Mouse (Mus musculus): ENCODE data around the gene Tmbim1. TPM values are rescaled to one million over a fixed set of nuclear protein-coding genes. Genes with fewer than 3 reads are reported as not detected.

Tmbim1 gene
- polyA plus RNA-seq, 1 experiment from 2014 or later, result 7.5 TPM

DNA sequence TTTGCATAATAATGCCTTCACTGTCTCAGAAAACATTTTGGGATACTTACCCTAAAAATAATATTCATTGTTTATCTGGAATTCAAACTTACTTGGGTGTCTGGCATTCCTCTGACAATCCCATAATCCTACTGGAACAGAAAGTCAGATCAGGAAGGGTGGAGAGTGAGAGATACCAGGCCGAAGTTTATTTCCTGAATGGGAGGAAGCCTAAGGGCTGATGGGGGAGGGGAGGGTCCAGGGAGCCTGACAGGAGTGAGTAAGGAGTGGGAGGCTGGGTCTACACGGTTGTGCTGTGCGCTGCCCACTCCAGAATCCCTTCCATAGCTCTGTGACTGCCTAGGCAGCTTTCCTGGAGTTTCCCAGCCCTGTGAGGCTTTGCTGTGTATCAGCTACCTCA, 4.3 kb upstream of the Tmbim1 start:
- no peak overlapping the region for H3K4me2 ChIP-seq (ENCODE audit: low read depth, low read length)
- no peaks in the 10 kb centered on the region for H3K9me3 ChIP-seq (ENCODE audit: control insufficient read depth, low read length)
- H3K27me3 ChIP-seq (ENCODE audit: control insufficient read depth, insufficient read depth, low read length), result no peaks in the 10 kb centered on the region
- H3K36me3 ChIP-seq (ENCODE audit: control insufficient read depth, insufficient read depth, low read length), result no peaks in the 10 kb centered on the region
- no peak for ATAC-seq (ENCODE audit: low read depth)
- 55% methylated on average over 3 of the region's 3 CpGs for WGBS
- H3K4me1 ChIP-seq (ENCODE audit: control insufficient read depth, insufficient read depth, low read length), result no peaks in the 10 kb centered on the region
- H3K9ac ChIP-seq (replicated peaks; ENCODE audit: low read depth, low read length), result no peak overlapping the region
- H3K4me3 ChIP-seq (ENCODE audit: low read depth, low read length), result no peak overlapping the region
- H3K27ac ChIP-seq (ENCODE audit: low read depth, low read length), result no peak overlapping the region

DNA sequence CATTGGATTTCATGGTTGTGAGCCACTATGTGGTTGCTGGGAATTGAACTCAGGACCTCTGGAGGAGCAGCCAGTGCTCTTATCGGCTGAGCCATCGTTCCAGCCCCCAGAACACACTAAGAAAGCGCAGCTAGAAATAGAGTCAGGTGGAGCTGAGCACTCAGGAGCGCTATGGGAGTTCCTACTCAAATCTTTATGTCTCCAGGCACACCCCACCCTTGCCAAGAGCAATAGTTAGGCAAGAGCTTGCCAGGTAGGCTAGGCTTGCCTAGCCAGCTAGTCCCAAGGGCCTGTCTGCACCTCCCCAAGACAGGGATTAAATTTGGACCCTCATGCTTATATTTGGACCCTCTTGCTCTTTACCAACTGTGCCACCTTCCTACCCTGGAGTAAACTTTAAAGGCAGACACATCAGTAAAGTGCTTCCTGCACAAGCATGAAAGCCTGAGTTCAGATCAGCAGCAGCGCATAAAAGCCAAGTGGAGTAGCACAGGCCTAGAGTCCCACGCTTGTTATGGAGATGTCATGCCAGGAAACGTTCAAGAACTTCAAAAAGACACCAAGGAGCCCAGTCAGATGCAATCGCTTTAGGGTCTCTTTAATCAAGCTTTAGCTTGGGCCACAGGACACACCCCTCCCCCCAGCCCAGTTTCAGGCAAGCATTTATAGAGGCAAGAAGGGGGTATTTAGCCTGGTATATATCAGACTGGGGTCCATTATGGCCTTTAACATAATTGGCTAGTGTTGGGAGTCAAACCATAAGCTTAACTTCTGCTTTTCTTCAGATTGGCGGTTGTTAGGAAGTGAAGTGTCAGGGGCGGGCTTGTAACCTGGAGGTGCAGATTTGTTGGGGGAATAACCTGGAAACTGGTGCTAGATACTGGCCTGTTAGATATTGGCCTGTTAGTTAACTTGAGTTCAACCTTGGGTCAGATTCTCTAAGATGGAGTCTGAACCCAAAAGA, 2.9 kb upstream of the Tmbim1 start:
- WGBS, result 57% methylated on average over 10 of the region's 10 CpGs
- ATAC-seq (ENCODE audit: low read depth), result no peak
- no peak overlapping the region for H3K9ac ChIP-seq (replicated peaks; ENCODE audit: low read depth, low read length)

DNA sequence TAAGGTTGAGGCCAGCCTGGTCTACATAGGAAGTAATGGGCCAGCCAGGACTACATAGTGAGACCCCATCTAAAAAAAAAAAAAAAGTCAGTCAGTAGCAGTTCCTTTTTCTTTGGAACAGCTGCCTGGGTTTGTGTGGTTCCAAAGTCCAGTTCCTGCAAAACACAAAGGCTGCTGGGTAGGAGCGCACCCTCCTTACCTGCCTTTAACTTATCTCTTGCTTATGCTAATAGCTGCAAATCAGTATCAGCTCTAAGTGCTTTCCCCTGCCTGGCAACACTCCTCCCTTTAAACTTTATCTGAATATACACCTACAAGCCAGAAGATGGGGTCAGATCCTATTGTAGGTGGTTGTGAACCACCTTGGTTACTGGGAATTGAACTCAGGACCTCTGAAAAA, 1.7 kb upstream of the Tmbim1 start:
- 95% methylated on average over 1 of the region's 1 CpGs for WGBS

More for the DNA sequence above, 2.9 kb upstream of the Tmbim1 start:
- Histone ChIP-seq H3K27ac (ENCODE audit: low read depth, low read length) (no peak overlapping the region), H3K4me2 (ENCODE audit: low read depth, low read length) (no peak overlapping the region), H3K9me3 (ENCODE audit: control insufficient read depth, low read length) (no peaks in the 10 kb centered on the region), H3K27me3 (ENCODE audit: control insufficient read depth, insufficient read depth, low read length) (no peaks in the 10 kb centered on the region), H3K4me1 (ENCODE audit: control insufficient read depth, insufficient read depth, low read length) (peaks cover 7% of the 10 kb centered on the region; the same call in 1 of the 2 replicates), H3K36me3 (ENCODE audit: control insufficient read depth, insufficient read depth, low read length) (no peaks in the 10 kb centered on the region), H3K4me3 (ENCODE audit: low read depth, low read length) (no peak overlapping the region)

GRCm38 (mm10) chr1:74304946-74305345, 476 bp downstream of the Tmbim1 start:
- Histone ChIP-seq H3K9me3 (ENCODE audit: control insufficient read depth, low read length) (no peaks in the 10 kb centered on the region), H3K36me3 (ENCODE audit: control insufficient read depth, insufficient read depth, low read length) (no peaks in the 10 kb centered on the region)
- WGBS, result 74% methylated on average over 4 of the region's 4 CpGs

More for the DNA sequence above, 1.7 kb upstream of the Tmbim1 start:
- H3K36me3 ChIP-seq (ENCODE audit: control insufficient read depth, insufficient read depth, low read length), result no peaks in the 10 kb centered on the region
- no peak overlapping the region for H3K4me2 ChIP-seq (ENCODE audit: low read depth, low read length)
- H3K4me1 ChIP-seq (ENCODE audit: control insufficient read depth, insufficient read depth, low read length), result peaks cover 7% of the 10 kb centered on the region; the same call in 1 of the 2 replicates
- ATAC-seq (ENCODE audit: low read depth), result no peak
- H3K9ac ChIP-seq (replicated peaks; ENCODE audit: low read depth, low read length), result no peak overlapping the region
- no peaks in the 10 kb centered on the region for H3K9me3 ChIP-seq (ENCODE audit: control insufficient read depth, low read length)
- H3K27ac ChIP-seq (ENCODE audit: low read depth, low read length), result no peak overlapping the region
- no peak overlapping the region for H3K4me3 ChIP-seq (ENCODE audit: low read depth, low read length)
- no peaks in the 10 kb centered on the region for H3K27me3 ChIP-seq (ENCODE audit: control insufficient read depth, insufficient read depth, low read length)

GRCm38 (mm10) chr1:74304339-74304790, 1.1 kb downstream of the Tmbim1 start:
- no peak for ATAC-seq (ENCODE audit: low read depth)
- Histone ChIP-seq H3K27ac (ENCODE audit: low read depth, low read length) (0 out of 2 replicates have a peak overlapping the region, but pooled peaks have one; percentile 22), H3K27me3 (ENCODE audit: control insufficient read depth, insufficient read depth, low read length) (no peaks in the 10 kb centered on the region), H3K4me1 (ENCODE audit: control insufficient read depth, insufficient read depth, low read length) (peaks cover 7% of the 10 kb centered on the region; the same call in 1 of the 2 replicates), H3K36me3 (ENCODE audit: control insufficient read depth, insufficient read depth, low read length) (no peaks in the 10 kb centered on the region), H3K4me3 (ENCODE audit: low read depth, low read length) (peak overlapping the region; percentile 38), H3K9ac (replicated peaks; ENCODE audit: low read depth, low read length) (peak overlapping the region; percentile 43; the same call in 1 of the 2 replicates), H3K4me2 (ENCODE audit: low read depth, low read length) (peak overlapping the region; percentile 60), H3K9me3 (ENCODE audit: control insufficient read depth, low read length) (no peaks in the 10 kb centered on the region)
- WGBS, result 9% methylated on average over 12 of the region's 12 CpGs

More at GRCm38 (mm10) chr1:74304946-74305345, 476 bp downstream of the Tmbim1 start:
- H3K27me3 ChIP-seq (ENCODE audit: control insufficient read depth, insufficient read depth, low read length), result no peaks in the 10 kb centered on the region
- H3K4me2 ChIP-seq (ENCODE audit: low read depth, low read length), result no peak overlapping the region
- H3K4me1 ChIP-seq (ENCODE audit: control insufficient read depth, insufficient read depth, low read length), result peaks cover 7% of the 10 kb centered on the region; the same call in 1 of the 2 replicates
- no peak for ATAC-seq (ENCODE audit: low read depth)
- no peak overlapping the region for H3K27ac ChIP-seq (ENCODE audit: low read depth, low read length)
- no peak overlapping the region for H3K9ac ChIP-seq (replicated peaks; ENCODE audit: low read depth, low read length)
- H3K4me3 ChIP-seq (ENCODE audit: low read depth, low read length), result no peak overlapping the region

DNA sequence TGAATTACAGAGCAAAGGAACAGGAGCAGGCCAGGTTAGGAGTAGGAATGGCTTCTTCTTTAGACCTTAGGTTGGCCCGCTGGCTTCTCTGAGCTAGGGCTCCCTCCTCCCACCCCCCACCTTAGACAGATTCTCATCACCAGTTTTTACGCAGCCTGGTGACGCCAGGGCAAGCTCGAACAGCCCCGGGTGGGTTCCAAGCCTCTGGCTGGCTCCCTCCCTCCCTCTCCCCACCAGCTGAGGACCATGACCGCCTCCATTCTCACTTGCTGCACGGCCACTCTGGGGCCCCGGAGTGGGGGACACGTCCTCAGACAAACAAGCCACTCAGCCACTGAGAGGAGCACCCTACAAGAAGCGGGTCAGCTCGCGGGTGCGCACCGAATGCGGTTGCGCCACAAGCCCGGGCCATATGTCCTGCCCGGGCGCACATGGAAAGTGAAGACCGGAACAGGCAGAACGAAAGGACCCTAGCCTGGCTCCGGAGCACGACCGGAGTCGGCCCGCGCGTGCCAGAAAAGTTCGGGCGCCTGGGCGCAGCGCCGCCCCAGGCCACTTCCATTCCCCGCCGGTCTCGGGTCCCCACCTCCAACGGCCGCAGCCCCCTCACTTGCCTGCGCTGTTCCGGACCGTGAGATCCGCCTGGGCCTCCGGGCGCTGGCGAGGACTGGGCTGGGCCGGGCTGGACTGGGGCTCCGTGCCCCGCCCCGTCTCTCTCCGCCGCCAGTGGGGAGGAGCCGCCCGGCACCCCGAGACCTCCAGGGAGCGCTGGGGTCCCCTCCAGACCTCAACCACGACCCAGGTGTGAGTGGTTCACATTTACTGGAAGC, 1.7 kb downstream of the Tmbim1 start:
- Histone ChIP-seq H3K4me3 (ENCODE audit: low read depth, low read length) (peak overlapping the region; percentile 38), H3K9me3 (ENCODE audit: control insufficient read depth, low read length) (no peaks in the 10 kb centered on the region), H3K36me3 (ENCODE audit: control insufficient read depth, insufficient read depth, low read length) (no peaks in the 10 kb centered on the region), H3K27me3 (ENCODE audit: control insufficient read depth, insufficient read depth, low read length) (no peaks in the 10 kb centered on the region), H3K9ac (replicated peaks; ENCODE audit: low read depth, low read length) (peak overlapping the region; percentile 43), H3K27ac (ENCODE audit: low read depth, low read length) (0 out of 2 replicates have a peak overlapping the region, but pooled peaks have one; percentile 22), H3K4me2 (ENCODE audit: low read depth, low read length) (peak overlapping the region; percentile 60), H3K4me1 (ENCODE audit: control insufficient read depth, insufficient read depth, low read length) (peaks cover 7% of the 10 kb centered on the region; the same call in 1 of the 2 replicates)
- peak; percentile 75; the same call in 1 of the 2 replicates for ATAC-seq (ENCODE audit: low read depth)
- WGBS, result under 1% methylated on average over 55 of the region's 56 CpGs

DNA sequence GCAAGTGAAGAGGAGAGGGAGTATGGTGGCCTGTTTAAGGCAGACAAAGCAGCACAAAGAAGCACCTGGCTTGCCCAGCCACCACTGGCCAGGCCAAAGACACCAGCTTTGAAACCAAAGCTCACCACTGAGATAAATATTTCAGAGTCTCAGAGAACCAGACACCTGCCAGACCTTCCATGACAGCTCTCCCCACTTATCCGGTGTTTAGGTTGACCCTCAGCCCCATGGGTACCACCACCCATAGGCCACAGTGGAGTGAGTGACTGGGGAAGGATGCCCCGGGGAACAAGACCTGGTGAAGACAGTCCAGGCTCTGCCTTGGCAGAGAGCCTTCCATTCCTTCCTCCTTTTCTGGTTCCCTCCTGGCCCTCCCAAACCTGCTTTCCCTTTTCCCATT, 2.6 kb downstream of the Tmbim1 start:
- Histone ChIP-seq H3K27ac (ENCODE audit: low read depth, low read length) (no peak overlapping the region), H3K4me1 (ENCODE audit: control insufficient read depth, insufficient read depth, low read length) (peaks cover 7% of the 10 kb centered on the region; the same call in 1 of the 2 replicates), H3K36me3 (ENCODE audit: control insufficient read depth, insufficient read depth, low read length) (no peaks in the 10 kb centered on the region; the same call in 1 of the 2 replicates), H3K9ac (replicated peaks; ENCODE audit: low read depth, low read length) (no peak overlapping the region), H3K27me3 (ENCODE audit: control insufficient read depth, insufficient read depth, low read length) (no peaks in the 10 kb centered on the region), H3K4me2 (ENCODE audit: low read depth, low read length) (peak overlapping the region; percentile 60; the same call in 1 of the 2 replicates), H3K9me3 (ENCODE audit: control insufficient read depth, low read length) (no peaks in the 10 kb centered on the region), H3K4me3 (ENCODE audit: low read depth, low read length) (no peak overlapping the region)
- ATAC-seq (ENCODE audit: low read depth), result no peak
- WGBS, result 81% methylated on average over 2 of the region's 2 CpGs

GRCm38 (mm10) chr1:74302229-74302628, 3.2 kb downstream of the Tmbim1 start:
- Histone ChIP-seq H3K4me2 (ENCODE audit: low read depth, low read length) (no peak overlapping the region), H3K27me3 (ENCODE audit: control insufficient read depth, insufficient read depth, low read length) (no peaks in the 10 kb centered on the region), H3K4me1 (ENCODE audit: control insufficient read depth, insufficient read depth, low read length) (peaks cover 7% of the 10 kb centered on the region; the same call in 1 of the 2 replicates), H3K9me3 (ENCODE audit: control insufficient read depth, low read length) (no peaks in the 10 kb centered on the region), H3K36me3 (ENCODE audit: control insufficient read depth, insufficient read depth, low read length) (no peaks in the 10 kb centered on the region; the same call in 1 of the 2 replicates), H3K9ac (replicated peaks; ENCODE audit: low read depth, low read length) (no peak overlapping the region), H3K4me3 (ENCODE audit: low read depth, low read length) (no peak overlapping the region), H3K27ac (ENCODE audit: low read depth, low read length) (no peak overlapping the region)
- no peak for ATAC-seq (ENCODE audit: low read depth)
- 86% methylated on average over 7 of the region's 7 CpGs for WGBS
